Mouse (Mus musculus): ENCODE results near the gene Vti1a. TPM values are rescaled to one million over a fixed set of nuclear protein-coding genes. Genes with fewer than 3 reads are reported as not detected.

Gene Vti1a
- polyA plus RNA-seq, 1 experiment: 35.0 TPM

DNA sequence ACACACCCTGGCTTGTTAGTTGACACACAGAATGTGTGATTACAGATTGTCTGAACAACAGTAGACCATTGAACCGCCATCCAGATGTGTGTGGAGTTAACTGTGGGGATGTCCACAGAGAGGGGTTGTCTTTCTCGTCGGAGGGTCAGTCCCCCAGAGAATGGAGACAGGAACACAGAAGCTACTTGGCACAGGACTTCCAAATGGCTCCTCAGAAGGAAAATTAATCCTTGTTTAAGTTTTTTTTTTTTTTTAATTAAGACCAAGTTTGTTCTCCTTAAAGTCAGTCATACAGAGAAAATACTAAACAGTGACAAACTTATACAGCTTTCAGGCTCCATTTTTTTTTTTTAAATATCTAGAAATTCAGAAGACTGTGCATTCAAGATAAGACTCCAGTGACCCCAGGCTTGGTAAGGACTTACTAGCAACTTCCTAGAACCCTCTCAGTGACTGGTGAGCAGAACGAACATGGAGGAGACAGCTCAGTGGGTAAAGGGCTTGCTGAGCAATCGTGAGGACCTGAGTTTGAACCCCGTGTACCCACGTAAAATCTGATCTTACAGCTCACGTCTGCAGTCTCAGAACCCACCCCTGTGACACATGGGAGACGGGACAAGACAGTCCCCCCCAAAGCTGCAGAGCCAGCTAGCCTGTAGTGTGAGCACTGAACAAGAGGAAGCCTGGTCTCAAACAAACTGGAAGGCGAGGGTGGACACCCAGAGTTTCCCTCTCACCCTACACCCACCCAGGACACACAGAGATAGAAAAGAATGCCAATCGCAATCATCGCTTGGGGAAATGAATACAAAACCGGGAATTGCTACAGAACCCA lies 248.2 kb downstream of the Vti1a start:
- Histone ChIP-seq H3K4me3 (replicated peaks; ENCODE audit: insufficient read depth, low read depth, low read length) (no peak overlapping the region), H3K27ac (ENCODE audit: insufficient read depth, low read length) (no peak overlapping the region), H3K27me3 (ENCODE audit: control insufficient read depth, insufficient read depth, low read length) (no peaks in the 10 kb centered on the region), H3K4me1 (ENCODE audit: control insufficient read depth, insufficient read depth, low read length) (peaks cover 17% of the 10 kb centered on the region)
- TF ChIP-seq POLR2A (IDR thresholded peaks at IDR 0.05; ENCODE audit: borderline replicate concordance, insufficient read depth, low read length) (no peak), CTCF (IDR thresholded peaks at IDR 0.05; ENCODE audit: borderline replicate concordance, insufficient read depth, low read depth, low read length) (no peak)
- no peak for DNase-seq
- 83% methylated on average over 13 of the region's 13 CpGs for WGBS

DNA sequence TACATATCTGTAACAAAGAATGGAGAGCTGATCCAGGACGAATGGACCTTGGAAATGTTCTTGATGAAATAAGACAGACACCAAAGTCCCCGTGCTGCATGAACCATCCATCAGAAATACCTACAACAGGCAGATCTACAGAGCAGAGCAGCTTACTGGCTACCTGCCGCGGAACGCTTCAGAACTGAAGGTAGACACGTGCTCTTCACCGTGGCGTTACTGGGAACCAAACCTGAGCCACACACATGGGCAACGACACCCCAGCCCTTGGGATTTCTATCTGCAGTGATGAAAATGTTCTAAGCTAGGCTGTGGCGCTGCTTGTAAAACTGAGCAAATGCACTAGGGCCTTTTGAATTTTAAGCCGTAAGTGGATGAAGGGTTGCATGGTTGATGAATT lies 249.0 kb downstream of the Vti1a start:
- TF ChIP-seq CTCF (IDR thresholded peaks at IDR 0.05; ENCODE audit: borderline replicate concordance, insufficient read depth, low read depth, low read length): no peak
- TF ChIP-seq POLR2A (IDR thresholded peaks at IDR 0.05; ENCODE audit: borderline replicate concordance, insufficient read depth, low read length): no peak
- WGBS: 98% methylated on average over 11 of the region's 11 CpGs

DNA sequence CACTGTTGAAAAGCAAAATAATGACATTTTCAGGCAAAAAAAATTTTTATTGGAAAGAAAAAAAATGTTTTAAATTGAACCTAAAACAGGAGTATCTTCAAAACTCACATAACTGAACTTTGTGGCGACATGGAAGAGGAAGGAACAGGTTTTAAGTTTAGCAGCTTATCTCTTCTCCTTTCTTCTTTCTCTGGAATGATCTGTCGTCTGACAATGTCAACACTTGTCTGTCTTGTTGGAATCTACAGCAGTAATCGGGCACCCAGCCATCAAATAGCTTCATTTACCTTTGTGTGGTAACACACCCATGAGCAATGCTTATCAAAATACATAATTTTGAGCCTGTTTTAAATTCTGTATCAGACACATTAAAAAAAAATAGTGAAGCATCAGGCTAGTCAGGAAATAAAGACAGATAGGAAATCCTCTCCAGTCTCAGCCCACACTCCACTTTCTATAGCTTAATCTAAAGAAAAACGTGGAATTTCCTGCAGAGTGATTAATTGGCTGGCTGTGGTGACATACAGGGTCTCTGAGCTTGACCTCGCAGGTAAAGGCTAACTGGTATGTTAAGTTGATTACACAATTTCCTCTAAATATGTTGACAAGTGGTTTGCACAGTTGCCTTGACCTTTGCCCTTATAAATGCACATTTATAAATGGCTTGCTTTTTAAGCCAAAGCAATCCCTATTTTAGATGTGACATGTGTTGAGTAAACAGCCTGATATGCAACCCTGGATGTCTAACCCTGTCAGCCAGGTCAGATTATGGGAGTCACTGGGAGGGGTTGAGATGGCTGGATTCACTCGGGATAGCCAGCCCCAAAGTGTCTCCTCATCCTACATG lies 249.7 kb downstream of the Vti1a start:
- Histone ChIP-seq H3K27ac (ENCODE audit: insufficient read depth, low read length) (no peak overlapping the region), H3K4me3 (replicated peaks; ENCODE audit: insufficient read depth, low read depth, low read length) (no peak overlapping the region), H3K27me3 (ENCODE audit: control insufficient read depth, insufficient read depth, low read length) (no peaks in the 10 kb centered on the region; the same call in 1 of the 2 replicates), H3K4me1 (ENCODE audit: control insufficient read depth, insufficient read depth, low read length) (peaks cover 17% of the 10 kb centered on the region)
- no peak for DNase-seq
- TF ChIP-seq CTCF (IDR thresholded peaks at IDR 0.05; ENCODE audit: borderline replicate concordance, insufficient read depth, low read depth, low read length): no peak
- TF ChIP-seq POLR2A (IDR thresholded peaks at IDR 0.05; ENCODE audit: borderline replicate concordance, insufficient read depth, low read length): no peak
- 93% methylated on average over 6 of the region's 6 CpGs for WGBS

More for the DNA sequence above, 249.0 kb downstream of the Vti1a start:
- Histone ChIP-seq H3K27me3 (ENCODE audit: control insufficient read depth, insufficient read depth, low read length) (no peaks in the 10 kb centered on the region), H3K4me1 (ENCODE audit: control insufficient read depth, insufficient read depth, low read length) (peaks cover 17% of the 10 kb centered on the region), H3K27ac (ENCODE audit: insufficient read depth, low read length) (no peak overlapping the region), H3K4me3 (replicated peaks; ENCODE audit: insufficient read depth, low read depth, low read length) (no peak overlapping the region)
- DNase-seq: no peak

DNA sequence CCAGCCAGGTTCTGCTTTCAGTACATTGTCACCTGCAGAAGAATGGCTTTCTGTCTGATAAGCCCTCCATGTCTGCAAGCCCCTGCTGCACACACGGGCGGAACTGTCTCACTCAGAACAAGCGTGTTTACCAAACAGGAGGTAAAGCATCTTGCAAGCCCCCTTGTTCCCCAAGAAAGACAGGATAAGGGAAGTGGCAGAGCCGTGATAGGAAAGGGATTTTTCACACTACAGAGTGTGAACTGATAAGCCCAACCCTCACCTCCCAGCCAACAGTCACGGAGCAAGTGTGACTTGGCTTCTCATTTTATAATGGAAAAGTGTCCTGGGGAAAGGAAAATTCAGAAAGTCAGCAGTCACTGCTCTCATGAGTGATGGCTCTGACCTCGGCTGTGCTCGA lies 253.0 kb downstream of the Vti1a start:
- no peak for DNase-seq
- TF ChIP-seq CTCF (IDR thresholded peaks at IDR 0.05; ENCODE audit: borderline replicate concordance, insufficient read depth, low read depth, low read length): no peak
- no peak for TF ChIP-seq POLR2A (IDR thresholded peaks at IDR 0.05; ENCODE audit: borderline replicate concordance, insufficient read depth, low read length)
- Histone ChIP-seq H3K4me3 (replicated peaks; ENCODE audit: insufficient read depth, low read depth, low read length) (no peak overlapping the region), H3K4me1 (ENCODE audit: control insufficient read depth, insufficient read depth, low read length) (peaks cover 6% of the 10 kb centered on the region; the same call in 1 of the 2 replicates), H3K27ac (ENCODE audit: insufficient read depth, low read length) (no peak overlapping the region), H3K27me3 (ENCODE audit: control insufficient read depth, insufficient read depth, low read length) (no peaks in the 10 kb centered on the region; the same call in 1 of the 2 replicates)
- WGBS: 94% methylated on average over 7 of the region's 7 CpGs

DNA sequence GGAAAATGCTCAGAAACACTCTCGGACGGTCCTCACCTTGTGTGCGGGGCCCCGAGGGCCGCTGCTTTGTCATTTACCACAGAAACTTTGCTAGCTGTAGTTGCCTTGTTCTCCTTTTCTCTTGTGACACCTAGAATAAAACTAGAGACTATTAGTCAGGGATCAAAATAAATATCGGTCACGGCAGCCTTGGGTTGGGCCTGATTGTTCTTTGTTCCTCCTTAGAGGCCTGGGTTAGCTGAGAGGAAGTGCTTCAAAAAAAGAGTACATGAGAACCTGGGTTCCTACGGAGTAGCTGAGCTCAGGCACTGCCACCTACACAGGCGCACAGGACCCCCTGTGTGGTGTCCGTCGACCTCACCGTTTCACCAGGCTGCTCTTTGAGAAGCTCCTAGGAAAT lies 253.8 kb downstream of the Vti1a start:
- H3K4me1 ChIP-seq (ENCODE audit: control insufficient read depth, insufficient read depth, low read length): 0 out of 2 replicates have a peak, but pooled peaks cover 2% of the 10 kb centered on the region
- WGBS: 94% methylated on average over 12 of the region's 12 CpGs
- H3K4me3 ChIP-seq (replicated peaks; ENCODE audit: insufficient read depth, low read depth, low read length): no peak overlapping the region
- H3K27ac ChIP-seq (ENCODE audit: insufficient read depth, low read length): no peak overlapping the region
- DNase-seq: no peak
- no peaks in the 10 kb centered on the region; the same call in 1 of the 2 replicates for H3K27me3 ChIP-seq (ENCODE audit: control insufficient read depth, insufficient read depth, low read length)
- TF ChIP-seq POLR2A (IDR thresholded peaks at IDR 0.05; ENCODE audit: borderline replicate concordance, insufficient read depth, low read length): no peak
- TF ChIP-seq CTCF (IDR thresholded peaks at IDR 0.05; ENCODE audit: borderline replicate concordance, insufficient read depth, low read depth, low read length): no peak

DNA sequence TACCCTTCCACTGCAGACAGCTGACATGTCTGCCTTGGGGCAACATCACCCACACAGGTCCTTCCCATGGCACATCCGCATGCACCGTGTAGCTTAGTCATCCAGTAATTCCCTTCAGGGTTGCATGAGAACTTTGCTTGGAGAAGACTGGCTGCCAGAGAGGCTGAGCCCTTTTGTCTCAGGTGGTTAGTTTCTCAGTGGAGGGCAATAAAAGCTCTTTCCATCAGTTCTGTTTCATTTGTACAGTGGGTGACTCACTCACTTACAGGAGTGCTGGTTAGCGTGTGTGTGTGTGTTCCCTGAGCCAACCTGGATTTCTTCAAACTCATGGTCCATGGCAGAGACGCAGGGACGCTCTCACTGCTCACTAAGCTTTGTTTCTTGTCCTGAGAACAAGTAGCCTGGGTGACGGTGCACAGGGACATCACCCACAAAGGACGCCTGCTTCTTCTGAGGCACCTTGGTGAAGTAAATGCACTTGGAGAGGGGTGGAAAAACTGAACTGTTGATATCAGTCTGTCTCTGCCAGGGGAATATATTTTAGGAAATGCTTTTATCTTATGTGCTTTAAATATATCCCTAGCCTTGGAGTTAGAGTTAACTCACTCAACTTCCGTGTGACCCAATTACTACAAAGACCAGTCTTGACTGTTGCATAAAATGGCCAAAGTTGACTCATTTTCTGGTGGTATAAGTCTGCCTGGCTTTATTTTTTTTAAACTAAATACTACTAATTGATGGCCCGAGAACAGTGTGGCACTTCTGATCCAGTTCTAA lies 254.6 kb downstream of the Vti1a start:
- H3K4me1 ChIP-seq (ENCODE audit: control insufficient read depth, insufficient read depth, low read length): no peaks in the 10 kb centered on the region
- H3K27ac ChIP-seq (ENCODE audit: insufficient read depth, low read length): no peak overlapping the region
- no peaks in the 10 kb centered on the region; the same call in 1 of the 2 replicates for H3K27me3 ChIP-seq (ENCODE audit: control insufficient read depth, insufficient read depth, low read length)
- no peak overlapping the region for H3K4me3 ChIP-seq (replicated peaks; ENCODE audit: insufficient read depth, low read depth, low read length)
- DNase-seq: no peak
- 96% methylated on average over 9 of the region's 9 CpGs for WGBS
- no peak for TF ChIP-seq CTCF (IDR thresholded peaks at IDR 0.05; ENCODE audit: borderline replicate concordance, insufficient read depth, low read depth, low read length)
- no peak for TF ChIP-seq POLR2A (IDR thresholded peaks at IDR 0.05; ENCODE audit: borderline replicate concordance, insufficient read depth, low read length)

DNA sequence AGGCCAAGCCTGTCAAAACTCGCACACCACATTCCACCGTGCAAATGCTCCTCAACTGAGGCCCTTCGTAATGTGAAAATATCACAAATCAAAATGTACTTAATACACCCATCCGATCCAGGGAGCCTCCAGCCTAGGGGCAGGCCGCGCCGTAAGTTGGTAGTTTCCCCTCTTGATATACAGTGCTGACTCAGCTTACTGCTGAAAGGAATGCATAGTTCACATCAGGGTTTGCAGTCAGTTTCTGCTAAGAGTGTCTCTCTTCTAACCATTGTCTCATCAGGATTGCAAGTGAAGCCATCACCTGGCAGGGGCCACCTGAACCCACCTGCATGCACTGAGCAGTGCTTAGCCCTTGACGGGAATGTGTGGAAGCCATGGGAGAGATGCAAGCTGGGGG lies 255.4 kb downstream of the Vti1a start:
- no peak overlapping the region for H3K4me3 ChIP-seq (replicated peaks; ENCODE audit: insufficient read depth, low read depth, low read length)
- no peak overlapping the region for H3K27ac ChIP-seq (ENCODE audit: insufficient read depth, low read length)
- 96% methylated on average over 8 of the region's 8 CpGs for WGBS
- H3K4me1 ChIP-seq (ENCODE audit: control insufficient read depth, insufficient read depth, low read length): no peaks in the 10 kb centered on the region
- DNase-seq: no peak
- H3K27me3 ChIP-seq (ENCODE audit: control insufficient read depth, insufficient read depth, low read length): no peaks in the 10 kb centered on the region; the same call in 1 of the 2 replicates
- TF ChIP-seq POLR2A (IDR thresholded peaks at IDR 0.05; ENCODE audit: borderline replicate concordance, insufficient read depth, low read length) (no peak), CTCF (IDR thresholded peaks at IDR 0.05; ENCODE audit: borderline replicate concordance, insufficient read depth, low read depth, low read length) (no peak)
